Mouse (Mus musculus) megakaryocyte, embryonic 14.5 days (primary cell): ENCODE measurements at regions not wholly inside any gene's neighbourhood (a gene's known extent, or its start where the extent isn't known, plus 50 kb on each side); places are given as distances from the start of the nearest gene placed in this dataset.

Source experiments
- FLI1 ChIP-seq: IDR thresholded peaks from 2 replicates; pipeline ENCODE4 v1.6.1; 2012; ENCODE audit warnings: low read length, inconsistent platforms, mixed read lengths
- GATA1 ChIP-seq: IDR thresholded peaks from 3 replicates; pipeline ENCODE4 v1.6.1; 2012; ENCODE audit warnings: mixed read lengths, low read length, inconsistent platforms, borderline replicate concordance

GRCm38 (mm10) chr7:36605026-36605698 is 92.8 kb upstream of the Tshz3 start:
- TF ChIP-seq GATA1 (no peak), FLI1 (no peak)
